Mouse (Mus musculus) lung, embryonic 16.5 days (tissue): ENCODE results near the gene Gfra4. TPM values are rescaled to one million over a fixed set of nuclear protein-coding genes. Genes with fewer than 3 reads are reported as not detected.

Experiments used
- ATAC-seq: fragments of 200-750 bp; cut with Nextera tagmentation; 2 replicates; pipeline ENCODE4 v1.8.0; 2017; ENCODE audit warnings: low read depth, mild to moderate bottlenecking, moderate library complexity
- H3K27ac ChIP-seq: fragments of 300-500 bp; sonication (generic); 2 replicates; pipeline ENCODE4 v1.5.1; 2014; ENCODE audit warnings: mild to moderate bottlenecking, control low read depth, low read length
- H3K27me3 ChIP-seq: fragments of 300-500 bp; sonication (generic); 2 replicates; pipeline ENCODE4 v1.6.1; 2014; ENCODE audit warnings: low read depth, low read length, mixed read lengths; ENCODE audit not compliant: control insufficient read depth, insufficient read depth
- H3K36me3 ChIP-seq: fragments of 300-500 bp; sonication (generic); 2 replicates; pipeline ENCODE4 v1.6.1; 2014; ENCODE audit warnings: low read length; ENCODE audit not compliant: control insufficient read depth, insufficient read depth
- H3K4me1 ChIP-seq: fragments of 300-500 bp; sonication (generic); replicated peaks from 2 replicates; pipeline ENCODE4 v1.6.1; 2014; ENCODE audit warnings: low read length, mixed read lengths; ENCODE audit not compliant: control insufficient read depth, insufficient read depth
- H3K4me2 ChIP-seq: fragments of 300-500 bp; sonication (generic); 2 replicates; pipeline ENCODE4 v1.6.1; 2014; ENCODE audit warnings: low read depth, low read length, control low read depth
- H3K4me3 ChIP-seq: fragments of 300-500 bp; sonication (generic); 2 replicates; pipeline ENCODE4 v1.5.1; 2014; ENCODE audit warnings: mild to moderate bottlenecking, low read length, control low read depth
- H3K9ac ChIP-seq: fragments of 300-500 bp; sonication (generic); 2 replicates; pipeline ENCODE4 v1.6.1; 2014; ENCODE audit warnings: low read length, control low read depth
- H3K9me3 ChIP-seq: fragments of 300-500 bp; sonication (generic); 2 replicates; pipeline ENCODE4 v1.6.1; 2016; ENCODE audit warnings: low read length; ENCODE audit not compliant: control insufficient read depth
- WGBS: fragments of 180-500 bp; shearing (Covaris S2); extraction: QIAGEN DNeasy Blood & Tissue Kit; methylation state at CpG from one replicate; pipeline ENCODE4 v1.1.7; 2014; 5-methylcytosine and 5-hydroxymethylcytosine counted together
- polyA plus RNA-seq: library from polyadenylated mRNA; unstranded; fragments of >200 nt; fragmentation: Nextera tagmentation; extraction: Ambion mirVana; gene quantifications from 2 replicates; pipeline ENCODE4 v1.2.1, GENCODE M21; 2015

Gfra4 gene
- polyA plus RNA-seq, 1 experiment from 2014 or later = 9.3 TPM

DNA sequence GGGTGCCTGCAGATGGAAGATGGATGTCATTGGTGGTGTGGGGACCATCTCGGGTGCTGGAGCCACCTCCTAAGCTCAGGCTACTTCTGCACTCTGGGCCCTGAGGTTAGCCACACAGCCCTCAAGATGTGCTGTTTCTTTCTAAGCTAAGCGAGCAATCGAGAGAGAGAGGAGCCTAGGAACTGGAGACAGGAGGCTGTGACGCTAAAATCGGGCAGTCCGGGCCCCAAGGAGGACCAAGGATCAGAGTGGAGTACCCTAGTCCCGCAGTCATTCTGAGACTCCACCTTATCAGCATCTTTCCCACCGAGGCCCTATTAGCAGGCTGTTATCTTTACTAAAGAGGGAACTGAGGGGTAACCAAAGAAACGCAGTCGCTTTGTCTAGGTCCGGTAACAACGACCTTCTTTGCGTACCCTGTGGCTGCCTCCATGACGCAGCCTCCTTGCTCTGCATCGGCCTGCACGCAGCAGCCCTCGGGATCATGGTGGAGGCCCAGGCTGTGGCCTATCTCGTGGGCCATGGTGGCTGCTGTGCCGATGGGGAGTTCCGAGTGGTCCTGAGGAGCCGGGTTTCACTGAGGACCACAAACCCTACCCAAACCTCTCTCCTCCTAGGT is 11.9 kb upstream of the Gfra4 start:
- H3K9ac ChIP-seq = no peak overlapping the region
- WGBS = 5% methylated on average over 21 of the region's 21 CpGs
- no peaks in the 10 kb centered on the region for H3K9me3 ChIP-seq
- H3K36me3 ChIP-seq = no peaks in the 10 kb centered on the region
- peak overlapping the region; percentile 46 for H3K4me2 ChIP-seq
- peaks cover 43% of the 10 kb centered on the region for H3K27me3 ChIP-seq
- no peak overlapping the region for H3K27ac ChIP-seq
- peaks cover 20% of the 10 kb centered on the region for H3K4me1 ChIP-seq
- no peak for ATAC-seq
- peak overlapping the region; percentile 34 for H3K4me3 ChIP-seq

- H3K9ac ChIP-seq = 0 out of 2 replicates have a peak overlapping the region, but pooled peaks have one; percentile 7
- WGBS = 3% methylated on average over 45 of the region's 45 CpGs
- peak overlapping the region; percentile 34 for H3K4me3 ChIP-seq
- H3K36me3 ChIP-seq = no peaks in the 10 kb centered on the region
- H3K4me1 ChIP-seq = peaks cover 14% of the 10 kb centered on the region
- ATAC-seq = no peak; the same call in 1 of the 2 replicates
- H3K4me2 ChIP-seq = peak overlapping the region; percentile 46
- H3K27ac ChIP-seq = no peak overlapping the region
- no peaks in the 10 kb centered on the region for H3K9me3 ChIP-seq
- H3K27me3 ChIP-seq = peaks cover 43% of the 10 kb centered on the region
Observed at GRCm38 (mm10) chr2:131053851-131054645, 11.2 kb upstream of the Gfra4 start.

DNA sequence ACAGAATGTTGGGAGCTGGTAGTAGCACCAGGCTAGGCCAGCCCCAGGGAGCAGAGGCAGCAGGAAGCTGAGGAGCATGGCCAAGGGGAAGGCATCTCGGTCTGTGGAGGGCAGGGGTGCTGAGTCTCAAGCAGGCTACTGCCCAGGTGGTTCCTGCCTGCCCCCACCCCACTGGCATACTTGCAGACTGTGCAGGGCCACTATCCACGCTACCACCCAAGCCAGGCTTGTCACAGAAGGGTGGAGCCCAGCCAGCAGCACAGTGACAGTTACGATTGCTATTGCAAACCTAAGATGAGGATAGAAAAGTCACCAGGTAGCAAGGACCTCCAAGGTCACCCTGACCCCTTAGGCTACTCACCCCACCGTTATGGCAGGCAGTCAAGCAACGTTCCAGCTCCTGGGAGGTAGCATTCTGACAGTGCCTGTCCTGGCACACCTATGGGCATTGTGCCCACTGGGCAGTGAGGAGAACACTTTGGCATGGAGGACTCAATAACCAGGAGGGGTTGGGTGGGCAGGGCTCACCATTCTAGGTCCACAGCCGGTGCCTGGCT is 10.1 kb upstream of the Gfra4 start:
- Histone ChIP-seq H3K36me3 (no peaks in the 10 kb centered on the region), H3K27me3 (peaks cover 43% of the 10 kb centered on the region), H3K4me1 (peaks cover 14% of the 10 kb centered on the region), H3K9ac (no peak overlapping the region), H3K4me2 (no peak overlapping the region), H3K27ac (no peak overlapping the region), H3K4me3 (no peak overlapping the region), H3K9me3 (no peaks in the 10 kb centered on the region)
- ATAC-seq = no peak
- WGBS = 69% methylated on average over 6 of the region's 6 CpGs

GRCm38 (mm10) chr2:131052043-131052442 is 9.2 kb upstream of the Gfra4 start:
- no peak overlapping the region for H3K9ac ChIP-seq
- ATAC-seq = no peak
- peaks cover 43% of the 10 kb centered on the region for H3K27me3 ChIP-seq

GRCm38 (mm10) chr2:131046025-131046424 is 3.1 kb upstream of the Gfra4 start:
- no peak for ATAC-seq
- no peak overlapping the region for H3K27ac ChIP-seq
- H3K9ac ChIP-seq = no peak overlapping the region

More at GRCm38 (mm10) chr2:131052043-131052442, 9.2 kb upstream of the Gfra4 start:
- Histone ChIP-seq H3K4me3 (no peak overlapping the region), H3K4me1 (peaks cover 14% of the 10 kb centered on the region), H3K27ac (no peak overlapping the region), H3K4me2 (no peak overlapping the region), H3K36me3 (no peaks in the 10 kb centered on the region), H3K9me3 (no peaks in the 10 kb centered on the region)
- WGBS = 67% methylated on average over 5 of the region's 5 CpGs

DNA sequence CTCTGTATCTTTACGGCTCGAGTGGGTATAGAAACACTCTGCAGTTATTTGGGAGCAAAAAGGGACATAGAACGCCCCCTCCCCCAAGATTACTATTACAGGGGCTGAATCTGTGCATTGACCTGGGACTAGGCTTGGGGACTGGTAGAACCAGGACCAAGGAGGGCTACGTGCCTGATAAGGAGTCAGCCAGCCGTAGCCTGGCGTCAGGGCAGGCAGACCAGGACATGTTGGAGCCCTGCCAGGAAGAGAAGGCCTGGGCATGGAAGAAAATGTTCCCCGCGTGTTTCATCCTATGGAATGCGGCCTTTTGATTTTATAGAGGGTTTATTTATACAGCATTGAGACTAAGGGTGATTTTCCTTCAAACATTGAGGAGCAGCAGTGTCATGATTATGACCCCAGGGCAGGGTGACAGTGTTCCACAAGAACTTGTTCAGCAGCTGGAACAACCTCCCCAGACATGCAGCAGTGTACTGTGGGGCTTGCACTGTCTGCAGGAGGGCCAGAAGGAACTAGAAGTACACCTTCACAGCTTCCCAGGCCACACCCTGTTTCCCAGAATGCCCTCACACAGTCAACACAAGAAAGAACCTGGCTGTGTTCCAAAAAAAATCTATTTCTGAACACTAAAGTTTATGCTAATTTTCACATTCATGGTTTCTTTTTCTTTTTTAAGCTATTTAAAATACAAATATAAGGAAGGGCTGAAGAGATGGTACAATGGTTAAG is 2.3 kb upstream of the Gfra4 start:
- Histone ChIP-seq H3K27me3 (peaks cover 28% of the 10 kb centered on the region), H3K36me3 (no peaks in the 10 kb centered on the region), H3K9me3 (no peaks in the 10 kb centered on the region), H3K4me2 (peak overlapping the region; percentile 5; the same call in 1 of the 2 replicates), H3K4me3 (no peak overlapping the region), H3K4me1 (peaks cover 12% of the 10 kb centered on the region), H3K27ac (peak overlapping the region; percentile 38; the same call in 1 of the 2 replicates), H3K9ac (no peak overlapping the region)
- peak; percentile 72 for ATAC-seq
- 36% methylated on average over 9 of the region's 9 CpGs for WGBS

More at GRCm38 (mm10) chr2:131046025-131046424, 3.1 kb upstream of the Gfra4 start:
- Histone ChIP-seq H3K36me3 (no peaks in the 10 kb centered on the region), H3K9me3 (no peaks in the 10 kb centered on the region), H3K27me3 (peaks cover 19% of the 10 kb centered on the region), H3K4me3 (no peak overlapping the region), H3K4me2 (no peak overlapping the region), H3K4me1 (peaks cover 12% of the 10 kb centered on the region)
- WGBS = 62% methylated on average over 2 of the region's 2 CpGs

GRCm38 (mm10) chr2:131044354-131044852 is 1.5 kb upstream of the Gfra4 start:
- no peak overlapping the region for H3K27ac ChIP-seq
- no peaks in the 10 kb centered on the region for H3K9me3 ChIP-seq
- peaks cover 12% of the 10 kb centered on the region for H3K4me1 ChIP-seq
- peaks cover 34% of the 10 kb centered on the region for H3K27me3 ChIP-seq
- H3K4me3 ChIP-seq = peak overlapping the region; percentile 9; the same call in 1 of the 2 replicates
- H3K4me2 ChIP-seq = peak overlapping the region; percentile 42
- 7% methylated on average over 7 of the region's 7 CpGs for WGBS
- H3K9ac ChIP-seq = no peak overlapping the region
- ATAC-seq = peak; percentile 43
- H3K36me3 ChIP-seq = no peaks in the 10 kb centered on the region

DNA sequence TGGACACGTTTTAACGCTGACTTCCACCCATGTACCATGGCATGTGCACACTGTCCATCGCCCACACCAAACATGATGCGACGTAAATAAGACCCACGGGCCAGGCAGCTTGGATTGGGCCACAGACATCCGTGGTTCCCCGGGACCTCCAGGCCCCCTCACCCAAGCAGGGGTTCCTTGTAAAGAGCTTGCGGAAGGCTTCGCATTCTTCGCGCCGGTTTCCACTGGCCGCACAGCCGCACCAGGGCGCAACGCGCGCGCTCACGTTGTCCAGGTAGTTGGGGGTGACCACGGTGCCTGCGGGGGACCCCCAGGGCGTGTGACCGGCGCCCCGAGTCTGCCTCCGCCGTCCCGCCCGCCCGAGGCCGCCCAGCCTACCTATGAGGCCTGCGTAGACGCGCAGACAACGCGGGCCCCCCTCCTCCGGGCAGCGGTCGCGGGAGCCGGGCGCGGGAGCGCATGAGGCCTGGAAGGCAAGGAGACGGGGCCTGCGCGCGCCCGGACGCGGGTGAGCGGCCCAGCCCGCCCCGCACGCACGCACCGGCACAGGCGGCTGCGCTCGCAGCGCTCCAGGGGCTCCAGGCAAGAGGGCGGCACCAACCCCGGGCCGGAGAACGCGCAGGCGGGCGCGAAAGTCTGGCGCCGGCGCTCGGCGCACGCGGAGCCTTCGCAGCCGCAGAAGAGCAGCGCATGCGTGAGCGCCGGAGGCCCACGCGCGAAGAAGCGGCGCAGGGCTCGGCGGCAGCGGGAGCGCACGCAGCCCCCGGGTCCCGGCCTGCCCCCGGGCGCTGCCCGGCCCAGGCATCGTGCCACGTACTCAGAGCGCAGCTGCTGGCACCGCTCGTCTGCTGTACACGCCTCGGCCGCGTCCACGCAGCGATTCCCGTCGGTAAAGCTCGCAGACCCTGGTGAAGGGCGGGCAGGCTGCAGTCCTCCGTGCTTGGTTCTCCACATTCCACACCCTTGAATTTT is 1.7 kb downstream of the Gfra4 start:
- WGBS = 3% methylated on average over 87 of the region's 115 CpGs

More for the DNA sequence above, 1.7 kb downstream of the Gfra4 start:
- peaks cover 35% of the 10 kb centered on the region for H3K27me3 ChIP-seq
- H3K36me3 ChIP-seq = no peaks in the 10 kb centered on the region
- no peak overlapping the region for H3K27ac ChIP-seq
- peak overlapping the region; percentile 73 for H3K9ac ChIP-seq
- ATAC-seq = peak; percentile 53; the same call in 1 of the 2 replicates
- peak overlapping the region; percentile 98 for H3K4me2 ChIP-seq
- no peaks in the 10 kb centered on the region for H3K9me3 ChIP-seq
- H3K4me1 ChIP-seq = peaks cover 12% of the 10 kb centered on the region
- peak overlapping the region; percentile 58 for H3K4me3 ChIP-seq
